Mouse (Mus musculus): ENCODE data around the gene Lmbrd2. TPM values are rescaled to one million over a fixed set of nuclear protein-coding genes. Genes with fewer than 3 reads are reported as not detected.

Gene Lmbrd2
- 8.1 and 8.8 TPM in 2 replicates for polyA plus RNA-seq (2012; rRNA removed)

GRCm38 (mm10) chr15:9140252-9140680, at the start of gene Lmbrd2:
Gene Lmbrd2, plus strand, starts transcription at chr15:9140550.

GRCm38 (mm10) chr15:9155325-9155724, 15.0 kb downstream of the Lmbrd2 start, which contains the start of gene Skp2:
Gene Skp2, minus strand, starts transcription at chr15:9155425.

Other genes starting within 250 kb of the Lmbrd2 start
- gene Ranbp3l, start 172.6 kb upstream of the Lmbrd2 start, polyA plus RNA-seq (2012; rRNA removed): not detected in 2 replicates
- 18.9 and 22.8 TPM in 2 replicates for gene Nadk2, start 69.3 kb upstream of the Lmbrd2 start, polyA plus RNA-seq (2012; rRNA removed)
- 2.3 and 2.5 TPM in 2 replicates for gene Skp2, start 14.9 kb downstream of the Lmbrd2 start, polyA plus RNA-seq (2012; rRNA removed)
- not detected in 2 replicates for gene Ugt3a1, start 136.3 kb downstream of the Lmbrd2 start, polyA plus RNA-seq (2012; rRNA removed)
- 0.10 and 0.44 TPM in 2 replicates for gene Ugt3a2, start 195.0 kb downstream of the Lmbrd2 start, polyA plus RNA-seq (2012; rRNA removed)

Measured in ovary, adult 2 months (tissue).